Mouse (Mus musculus): ENCODE results near the gene Ext2.

DNA sequence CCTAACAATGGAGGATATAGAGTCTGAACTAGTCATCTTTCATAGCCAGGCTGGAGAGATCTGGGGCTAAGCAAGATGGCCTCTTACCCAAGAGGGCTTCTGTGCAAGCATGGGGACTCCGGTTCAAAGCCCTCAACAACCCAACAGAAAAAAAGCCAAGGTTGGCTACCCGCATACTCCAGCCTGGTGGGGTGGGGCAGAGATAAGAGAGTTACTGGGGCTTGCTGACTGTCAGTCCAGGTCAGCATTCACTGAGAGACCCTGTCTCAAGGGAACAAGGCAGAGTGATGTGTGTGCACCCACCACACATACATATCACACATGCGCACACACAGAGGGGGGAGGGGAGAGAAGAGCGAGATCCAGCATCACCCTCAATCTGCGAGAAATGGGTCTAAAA is 4.6 kb downstream of the Ext2 start:
- TF ChIP-seq POLR2A (IDR thresholded peaks at IDR 0.05; ENCODE audit: insufficient read length, low read depth) (no peak), MAX (IDR thresholded peaks at IDR 0.05; ENCODE audit: low read depth) (no peak), TCF12 (IDR thresholded peaks at IDR 0.05; ENCODE audit: insufficient read depth, poor library complexity, severe bottlenecking) (no peak), USF1 (IDR thresholded peaks at IDR 0.05; ENCODE audit: low read depth) (no peak), MYOG (IDR thresholded peaks at IDR 0.05; ENCODE audit: control insufficient read depth in 1 of 3, insufficient read depth in 1 of 3, insufficient read length in 2 of 3, low read depth in 2 of 3) (no peak), MYOD1 (IDR thresholded peaks at IDR 0.05; ENCODE audit: control insufficient read depth in 1 of 3, insufficient read length in 2 of 3, low read depth in 2 of 3) (no peak), CEBPB (IDR thresholded peaks at IDR 0.05; ENCODE audit: insufficient read depth, poor library complexity, severe bottlenecking) (no peak), POLR2AphosphoS2 (IDR thresholded peaks at IDR 0.05; ENCODE audit: insufficient read length, low read depth) (no peak), E2F4 (IDR thresholded peaks at IDR 0.05; ENCODE audit: insufficient read depth) (no peak), REST (IDR thresholded peaks at IDR 0.05; ENCODE audit: insufficient read depth, insufficient read length) (no peak)

All from myocyte (in vitro differentiated cells).